Mouse (Mus musculus): ENCODE measurements around the gene Zfp750. TPM values are rescaled to one million over a fixed set of nuclear protein-coding genes. Genes with fewer than 3 reads are reported as not detected.

Zfp750 gene
- total RNA-seq, 2 experiments from 2014 or later = 0.14 to 0.22 TPM

DNA sequence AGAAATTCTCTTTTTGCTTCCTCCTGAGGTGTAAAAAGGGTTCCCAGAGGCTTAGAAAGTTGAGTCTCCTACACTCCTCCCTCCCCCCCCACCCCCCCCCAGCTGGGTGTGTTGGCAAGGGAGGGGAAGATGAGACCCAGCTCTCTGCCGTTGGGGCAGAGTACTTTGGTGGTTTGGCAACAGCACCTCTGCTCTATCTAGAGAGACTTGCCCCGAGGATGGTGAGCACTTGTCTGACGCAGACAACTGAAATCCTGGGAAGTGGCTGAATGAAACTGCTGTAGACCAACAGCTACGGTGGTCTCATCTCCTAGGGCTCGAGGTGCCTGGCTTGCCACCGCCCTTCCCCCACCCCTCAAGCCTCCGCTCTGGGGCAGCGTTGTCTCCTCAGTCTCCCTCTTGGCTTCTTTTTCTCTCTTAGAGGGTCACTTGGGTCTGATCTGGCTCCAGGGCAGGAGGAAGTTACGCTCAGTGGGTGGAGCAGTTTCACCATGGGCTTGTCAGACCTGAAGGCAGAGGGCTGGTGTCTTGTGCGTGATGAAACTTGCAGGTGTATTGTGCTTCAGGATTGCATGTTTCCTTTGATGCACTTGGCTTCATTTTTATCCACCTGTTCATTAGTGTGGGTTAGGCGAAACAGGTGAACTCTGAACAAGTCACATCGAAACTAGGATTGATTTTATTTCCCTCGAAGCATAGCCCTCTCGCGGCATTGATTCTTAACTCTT, 39.5 kb downstream of the Zfp750 start:
- no peak for DNase-seq (ENCODE audit: extremely low spot score in 1 of 2, low spot score in 1 of 2)

DNA sequence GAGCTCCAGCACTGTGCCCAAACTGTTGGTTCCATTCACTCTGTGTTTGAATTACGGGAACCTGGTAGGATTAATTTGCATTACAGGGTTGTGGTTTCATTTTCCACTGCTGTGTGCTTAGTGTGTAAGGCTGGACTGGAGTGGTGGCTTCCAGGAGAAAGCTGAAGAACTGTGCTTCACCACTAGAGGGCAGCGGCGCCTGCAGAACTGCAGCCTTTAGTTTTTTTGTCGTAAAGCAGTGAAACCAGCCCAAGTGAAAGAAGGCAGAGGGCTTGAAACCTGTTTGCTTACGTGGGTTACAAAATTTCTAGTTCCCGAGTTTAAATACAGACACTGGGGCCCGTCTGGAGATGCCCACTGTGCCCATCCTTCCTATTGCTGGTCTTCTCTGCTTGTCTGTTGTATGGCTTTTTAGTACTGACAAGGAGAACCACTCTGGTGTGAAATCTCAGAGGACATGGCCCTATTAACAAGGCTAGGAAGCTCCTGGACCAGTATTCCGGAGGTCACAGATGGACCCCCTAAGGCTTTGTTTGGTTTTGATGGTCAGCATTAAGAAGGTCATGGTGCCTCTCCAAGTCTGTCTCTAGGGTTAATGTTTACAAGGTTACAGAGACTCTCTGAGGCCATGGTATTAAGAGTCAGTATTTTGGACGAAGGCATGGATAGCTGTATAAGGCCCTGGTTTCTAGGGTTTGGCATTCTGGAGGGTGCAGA, 43.3 kb downstream of the Zfp750 start:
- peak; percentile 58 to 79 for DNase-seq (ENCODE audit: extremely low spot score in 1 of 2, low spot score in 1 of 2)

DNA sequence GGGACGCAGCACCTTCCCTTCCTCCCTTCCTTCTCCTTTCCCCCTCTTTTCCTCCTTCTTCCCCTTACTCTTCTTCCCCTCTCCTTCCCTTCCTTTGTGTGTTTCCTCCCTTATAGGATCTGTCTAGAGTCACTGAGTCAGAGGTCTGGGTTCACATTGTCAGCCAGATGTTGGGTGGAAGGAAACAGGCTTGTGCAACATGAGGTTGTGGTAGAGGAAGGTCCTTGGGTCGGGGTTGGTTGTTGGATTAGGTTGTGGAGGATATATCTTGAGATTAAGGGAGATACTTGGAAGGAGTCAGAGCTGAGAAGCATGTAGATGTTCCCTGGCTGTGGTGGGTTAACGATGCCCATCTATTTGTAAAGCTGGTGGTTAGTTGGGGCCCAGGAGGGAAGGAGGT, 44.3 kb downstream of the Zfp750 start:
- no peak for DNase-seq (ENCODE audit: extremely low spot score in 1 of 2, low spot score in 1 of 2)

DNA sequence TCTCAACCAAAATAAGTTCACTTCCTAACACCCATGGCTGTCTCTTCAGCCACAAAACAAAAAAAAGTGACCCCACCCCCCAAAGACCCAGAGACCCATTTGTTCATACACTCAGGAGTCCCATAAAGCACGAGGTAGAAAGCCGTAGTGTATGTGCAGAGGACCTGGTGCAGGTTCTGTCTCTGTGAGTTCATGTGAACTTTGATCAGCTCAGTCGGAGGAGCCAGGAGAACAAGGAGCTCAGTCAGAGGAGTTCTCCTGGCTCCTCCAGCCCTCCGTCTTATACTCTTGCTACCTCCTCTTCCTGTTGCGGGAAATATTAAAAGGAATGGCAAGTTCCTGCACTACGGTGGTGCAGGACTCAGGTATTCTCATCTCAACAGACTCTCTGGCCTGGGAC, 51.7 kb downstream of the Zfp750 start:
- DNase-seq (ENCODE audit: extremely low spot score in 1 of 2, low spot score in 1 of 2) = no peak

Other genes starting within 250 kb of the Zfp750 start
- 10 to 100 TPM; 63.7 to 65.6 TPM for gene Wdr45b, start 164.9 kb downstream of the Zfp750 start, total RNA-seq (2021)
- 10 to 100 TPM; 62.5 to 66.8 TPM for gene Rab40b, start 131.1 kb downstream of the Zfp750 start, total RNA-seq (2021)
- 10 to 100 TPM; 50.9 to 51.0 TPM for gene Fn3krp, start 97.9 kb downstream of the Zfp750 start, total RNA-seq (2021)
- 10 to 100 TPM; 40.2 to 41.3 TPM for gene Fn3k, start 84.4 kb downstream of the Zfp750 start, total RNA-seq (2021)
- gene Tbcd, start 67.4 kb downstream of the Zfp750 start, total RNA-seq (2021) = 10 to 100 TPM; 41.7 to 46.2 TPM
- gene B3gntl1, start 153.8 kb upstream of the Zfp750 start, total RNA-seq (2021) = 1 to 10 TPM; 6.4 to 7.0 TPM
- gene Metrnl, start 182.2 kb upstream of the Zfp750 start, total RNA-seq (2021) = 10 to 100 TPM; 10.7 to 12.2 TPM

Data from layer of hippocampus, postnatal 25 days (tissue).